Mouse (Mus musculus): ENCODE measurements around the gene Tulp1.
A peak's percentile ranks its signal among the peaks of the same experiment; 100 is the strongest.
"Not testable (repeated sequence)": the region's sequence is repeated elsewhere in the genome, so short reads cannot be mapped to it uniquely, and the experiment has no call there.

The Tulp1 gene

GRCm38 (mm10) chr17:28365122-28365521, at the start of gene Tulp1:
TSS of gene Tulp1 (minus strand) at chr17:28365222.
- DNase-seq (ENCODE audit: low spot score) = no peak

GRCm38 (mm10) chr17:28411381-28411960, 46.4 kb upstream of the Tulp1 start:
- DNase-seq (ENCODE audit: low spot score) = no peak

DNA sequence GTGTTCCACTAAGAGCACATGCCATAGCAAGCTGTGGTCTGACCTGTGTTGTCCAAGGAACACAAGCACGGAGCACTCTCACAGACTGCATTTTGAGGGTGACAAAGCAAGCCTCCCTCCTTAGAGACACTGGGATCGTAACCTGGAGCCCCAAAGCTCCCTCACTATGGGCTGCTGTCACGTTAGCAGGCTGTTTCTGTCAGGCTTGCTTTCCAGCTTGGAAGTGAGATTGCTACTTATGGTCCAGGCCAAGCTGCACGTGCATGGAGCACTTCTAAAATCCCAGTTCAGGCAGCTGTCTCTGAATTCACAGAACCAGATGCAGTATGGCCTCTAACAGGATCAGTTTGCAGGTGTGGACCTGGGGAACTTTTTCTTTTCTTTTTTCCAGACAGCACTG, 45.7 kb upstream of the Tulp1 start:
- no peak for DNase-seq (ENCODE audit: low spot score)

DNA sequence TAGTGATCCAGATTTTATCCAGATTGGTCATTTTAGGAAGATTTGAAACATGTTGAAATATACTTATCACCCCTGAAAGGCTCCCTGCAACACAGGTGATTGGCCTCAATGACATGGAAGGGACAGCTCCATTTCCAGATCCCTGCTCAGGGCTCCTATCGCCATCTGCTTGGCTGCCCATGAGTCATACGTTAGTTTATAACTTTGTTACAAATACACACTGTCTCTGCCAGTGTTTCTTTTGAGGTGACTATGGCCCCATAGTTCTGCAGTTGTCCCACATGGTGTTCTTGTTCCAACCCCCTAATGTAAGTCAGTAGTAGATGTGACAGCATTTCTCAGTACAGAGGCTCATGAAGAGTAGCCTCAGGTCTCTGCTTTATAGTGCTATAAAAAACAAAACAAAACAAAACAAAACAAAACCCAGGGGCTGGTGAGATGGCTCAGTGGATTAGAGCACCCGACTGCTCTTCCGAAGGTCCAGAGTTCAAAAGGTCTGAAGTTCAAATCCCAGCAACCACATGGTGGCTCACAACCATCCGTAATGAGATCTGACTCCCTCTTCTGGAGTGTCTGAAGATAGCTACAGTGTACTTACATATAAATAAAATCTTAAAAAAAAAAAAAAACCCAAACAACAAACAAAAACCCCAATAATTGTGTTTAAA, 43.4 kb upstream of the Tulp1 start:
- no peak for DNase-seq (ENCODE audit: low spot score)

- DNase-seq (ENCODE audit: low spot score) = peak; percentile 85
Measured at GRCm38 (mm10) chr17:28407418-28408250, 42.6 kb upstream of the Tulp1 start.

DNA sequence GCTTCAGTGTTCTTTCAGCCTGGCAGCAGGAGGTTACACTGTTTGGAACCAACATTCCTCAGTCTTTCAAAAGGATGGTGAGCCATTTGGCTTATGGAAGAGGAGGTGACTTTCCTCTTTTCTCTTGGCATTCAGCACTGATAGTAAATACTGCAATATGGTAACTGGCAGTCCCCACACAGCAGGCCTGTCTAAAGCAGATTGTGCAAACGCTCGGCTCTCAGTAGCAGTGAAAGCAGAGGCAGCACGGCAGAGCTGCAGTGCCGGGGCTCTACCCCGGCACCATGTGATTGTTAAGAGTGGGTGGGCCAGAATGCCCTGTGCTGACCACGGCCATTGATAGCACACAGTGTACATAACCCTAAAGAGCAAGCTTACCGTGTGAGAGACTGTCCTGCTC, 41.4 kb upstream of the Tulp1 start:
- DNase-seq (ENCODE audit: low spot score) = no peak

DNA sequence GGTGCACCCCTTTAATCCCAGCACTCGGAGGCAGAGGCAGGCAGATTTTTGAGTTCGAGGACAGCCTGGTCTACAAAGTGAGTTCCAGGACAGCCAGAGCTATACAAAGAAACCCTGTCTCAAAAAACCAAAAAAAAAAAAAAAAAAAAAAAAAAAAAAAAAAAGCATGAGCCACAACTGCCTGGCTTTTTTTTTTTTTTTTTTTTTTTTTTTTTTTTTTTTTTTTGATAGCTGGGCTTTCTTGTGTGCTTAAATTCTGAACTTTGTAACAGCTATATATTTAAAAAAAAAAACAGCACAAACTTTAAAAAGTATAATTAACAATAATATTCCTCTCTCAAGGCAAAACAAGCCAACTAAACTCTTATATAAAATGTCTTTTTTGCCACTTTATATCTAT, 39.7 kb upstream of the Tulp1 start:
- not testable (repeated sequence) for DNase-seq (ENCODE audit: low spot score)

DNA sequence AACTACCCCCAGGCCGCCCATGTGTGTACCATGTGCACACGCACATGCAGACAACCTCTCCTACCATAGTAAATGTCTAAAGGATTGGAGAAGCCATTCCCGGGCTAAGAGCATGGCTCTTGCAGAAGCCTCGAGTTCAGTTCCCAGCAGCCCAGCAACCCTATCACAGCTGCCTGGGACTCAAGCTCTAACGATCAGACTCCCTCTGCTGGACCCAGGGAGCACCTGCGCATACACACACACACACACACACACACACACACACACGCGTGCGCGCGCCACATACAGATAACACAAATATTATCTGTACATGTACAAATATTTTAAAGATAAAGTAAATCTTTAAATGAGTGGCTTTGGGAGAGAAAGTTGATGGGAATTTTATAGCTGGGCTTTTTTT, 39.3 kb upstream of the Tulp1 start:
- no peak for DNase-seq (ENCODE audit: low spot score)

GRCm38 (mm10) chr17:28394994-28395393, 30.0 kb upstream of the Tulp1 start:
- DNase-seq (ENCODE audit: low spot score) = no peak

DNA sequence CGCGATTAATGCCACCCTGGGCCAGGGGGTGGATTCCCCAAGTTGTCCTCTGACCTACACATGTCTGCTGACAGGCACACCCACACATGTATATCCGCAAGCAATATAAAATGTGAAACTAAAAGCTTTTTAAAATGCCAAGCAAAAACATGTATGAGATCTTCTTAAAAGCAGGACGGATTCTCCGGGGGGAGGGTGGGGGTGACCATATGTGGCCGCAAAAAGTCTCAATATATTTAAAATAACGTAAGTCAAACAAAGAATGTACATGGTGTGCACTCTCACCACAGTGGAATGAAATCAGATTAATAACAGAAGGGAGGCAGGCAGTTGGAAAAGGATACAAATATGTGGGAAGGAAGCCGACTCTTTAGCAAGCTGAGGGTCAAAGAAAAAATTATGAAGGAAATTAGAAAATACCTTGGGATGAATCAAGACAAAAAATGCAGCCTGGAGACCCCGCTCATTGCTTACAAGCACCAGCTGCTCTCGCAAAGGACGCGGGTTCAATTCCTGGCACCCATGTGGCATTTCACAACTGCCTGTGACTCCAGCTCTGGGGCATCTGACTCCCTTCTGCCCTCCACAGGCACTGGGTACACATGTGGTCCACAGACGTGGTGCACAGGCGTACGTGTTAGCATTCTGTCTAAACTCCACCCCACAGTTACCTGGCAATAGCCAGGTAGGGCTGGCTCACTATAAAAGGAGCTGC, 29.2 kb upstream of the Tulp1 start:
- no peak for DNase-seq (ENCODE audit: low spot score)

DNA sequence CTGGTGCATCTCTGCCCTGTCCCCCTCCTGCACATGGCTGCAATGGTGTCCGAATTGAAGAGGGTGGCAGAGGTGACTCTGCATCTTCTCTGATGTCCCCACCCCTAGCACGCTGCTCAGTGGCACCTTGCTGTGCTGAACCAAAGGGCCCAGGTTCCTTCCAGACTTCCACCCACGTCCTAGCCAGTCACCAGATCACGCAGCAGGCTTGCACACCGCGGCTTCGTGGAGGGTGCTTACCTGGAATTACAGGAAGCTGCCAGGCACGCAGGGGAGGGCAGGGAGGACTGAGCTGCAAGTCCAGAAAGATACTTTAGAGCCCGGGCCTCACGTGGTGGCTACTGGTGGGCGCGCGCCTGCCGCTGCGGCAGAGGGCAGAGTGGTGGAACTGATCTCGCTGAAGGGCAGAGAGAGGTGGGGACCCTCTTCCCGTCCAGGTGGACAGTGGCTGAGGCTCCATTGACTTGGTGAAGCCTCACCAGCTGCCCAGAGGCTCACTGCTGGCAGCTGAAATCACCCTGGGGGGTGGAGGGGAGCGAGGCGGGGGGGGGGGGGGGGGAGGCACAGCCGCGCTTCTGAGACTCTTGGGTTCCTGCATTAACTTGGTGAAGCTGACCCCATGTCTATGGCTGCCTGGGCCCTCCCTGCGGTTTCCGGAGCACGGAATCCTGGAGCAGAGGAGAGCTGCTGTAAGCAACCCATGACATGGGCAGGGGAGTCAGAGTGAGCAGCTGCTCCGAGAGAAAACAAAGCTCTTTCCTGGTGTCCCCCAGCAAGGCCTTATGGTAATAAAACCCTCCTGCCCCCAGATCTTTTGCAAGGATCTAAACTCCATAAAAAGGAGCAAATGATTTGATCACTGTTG, 26.8 kb upstream of the Tulp1 start:
- no peak for DNase-seq (ENCODE audit: low spot score)

- DNase-seq (ENCODE audit: low spot score) = no peak
Measured at GRCm38 (mm10) chr17:28388534-28388933, 23.5 kb upstream of the Tulp1 start.

DNA sequence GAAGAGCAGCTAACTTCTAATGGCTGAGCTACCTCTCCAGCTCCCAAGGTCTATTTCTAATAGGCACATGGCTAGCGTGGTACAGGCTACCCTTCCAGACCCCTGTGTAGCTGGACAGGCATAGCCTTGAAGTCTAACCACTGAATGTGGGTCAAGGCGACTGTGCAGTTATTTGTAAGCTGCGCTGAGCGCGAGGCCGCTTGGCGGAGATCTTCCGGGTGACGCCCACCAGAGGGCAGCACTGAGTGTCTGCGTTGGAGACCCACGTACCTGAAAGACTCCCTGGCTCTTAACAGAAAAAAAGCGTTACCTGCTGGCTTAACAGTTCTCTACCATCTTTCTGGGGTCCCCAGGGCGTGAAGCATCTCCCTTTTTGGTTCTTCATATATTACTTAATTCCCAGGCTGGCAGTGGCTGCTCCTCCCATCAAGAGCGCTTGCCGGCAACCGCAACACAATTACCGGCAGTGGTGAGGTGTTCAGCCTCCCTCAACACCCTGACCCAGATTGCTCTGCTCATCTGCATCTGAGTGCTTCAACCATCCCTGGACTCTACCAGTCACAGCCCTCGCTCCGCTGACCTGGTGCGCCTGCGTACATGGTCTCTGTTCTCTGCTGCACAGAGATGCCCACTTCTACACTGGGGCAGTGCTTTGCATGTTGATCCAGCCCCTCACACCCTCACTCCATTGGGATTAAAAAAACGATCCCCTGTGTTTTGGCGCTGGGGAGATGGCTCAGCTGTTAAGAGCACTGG, 21.3 kb upstream of the Tulp1 start:
- peak; percentile 47 for DNase-seq (ENCODE audit: low spot score)

DNA sequence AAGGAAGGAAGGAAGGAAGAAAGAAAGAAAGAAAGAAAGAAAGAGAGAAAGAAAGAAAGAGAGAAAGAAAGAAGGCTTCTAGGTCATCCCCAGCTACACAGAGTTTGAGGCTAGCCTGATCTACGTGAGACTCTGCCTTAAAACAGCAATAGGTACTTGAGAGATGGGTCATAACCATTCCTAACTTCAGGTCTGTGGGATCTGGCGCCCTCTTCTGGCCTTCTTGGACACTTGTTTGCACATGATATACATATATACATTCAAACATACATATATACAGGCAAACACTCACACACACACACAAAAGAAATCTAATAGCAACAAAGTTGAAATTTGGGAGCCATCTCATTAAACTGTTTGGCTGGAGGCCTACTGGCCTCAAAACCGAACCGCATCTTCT, 19.3 kb upstream of the Tulp1 start:
- peak; percentile 31 for DNase-seq (ENCODE audit: low spot score)

GRCm38 (mm10) chr17:28380255-28380654, 15.2 kb upstream of the Tulp1 start:
- DNase-seq (ENCODE audit: low spot score) = no peak

DNA sequence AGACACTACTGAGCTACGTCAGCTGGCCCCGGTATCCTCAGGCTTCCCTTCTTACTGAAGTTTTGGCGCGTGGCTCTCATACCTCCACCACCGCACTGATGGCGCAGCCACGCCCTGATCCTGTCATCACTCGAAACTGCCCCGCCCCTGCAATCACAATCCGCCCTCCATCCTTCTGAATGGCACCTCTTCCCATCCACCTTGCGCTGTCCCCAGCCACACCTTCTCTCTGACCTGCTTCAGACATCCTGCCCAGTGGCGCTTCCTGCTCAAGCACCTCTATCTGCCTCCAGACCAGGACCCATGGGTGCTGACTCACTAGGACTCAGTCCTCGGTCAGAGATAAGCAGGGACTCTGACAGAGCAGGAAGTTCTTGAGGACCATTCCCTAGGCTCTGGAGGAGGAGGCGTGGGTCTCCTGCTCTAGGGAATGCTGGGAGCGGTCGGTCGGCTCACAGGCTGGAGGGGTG, 10.6 kb upstream of the Tulp1 start:
- DNase-seq (ENCODE audit: low spot score) = no peak

DNA sequence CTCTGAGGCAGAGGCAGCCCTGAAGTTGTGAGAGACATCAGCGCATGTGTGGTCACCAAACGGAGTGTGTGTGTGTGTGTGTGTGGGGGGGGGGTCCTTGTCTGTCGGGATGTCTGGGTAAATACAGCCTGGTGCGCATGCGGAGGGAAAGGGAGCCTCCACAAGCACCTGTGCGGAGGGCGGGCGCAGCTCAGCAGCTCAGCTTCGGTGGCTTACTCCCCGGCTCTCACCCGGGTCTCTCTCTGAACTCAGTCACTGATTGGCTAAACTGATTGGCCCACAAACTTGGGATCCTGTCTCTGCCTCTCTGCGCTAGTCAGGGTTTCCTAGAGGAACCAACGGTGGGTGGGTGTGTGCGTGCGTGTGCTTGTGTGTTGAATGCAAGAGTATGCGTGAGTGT, 9.5 kb upstream of the Tulp1 start:
- no peak for DNase-seq (ENCODE audit: low spot score)

GRCm38 (mm10) chr17:28373821-28374220, 8.8 kb upstream of the Tulp1 start:
- DNase-seq (ENCODE audit: low spot score) = peak; percentile 49

DNA sequence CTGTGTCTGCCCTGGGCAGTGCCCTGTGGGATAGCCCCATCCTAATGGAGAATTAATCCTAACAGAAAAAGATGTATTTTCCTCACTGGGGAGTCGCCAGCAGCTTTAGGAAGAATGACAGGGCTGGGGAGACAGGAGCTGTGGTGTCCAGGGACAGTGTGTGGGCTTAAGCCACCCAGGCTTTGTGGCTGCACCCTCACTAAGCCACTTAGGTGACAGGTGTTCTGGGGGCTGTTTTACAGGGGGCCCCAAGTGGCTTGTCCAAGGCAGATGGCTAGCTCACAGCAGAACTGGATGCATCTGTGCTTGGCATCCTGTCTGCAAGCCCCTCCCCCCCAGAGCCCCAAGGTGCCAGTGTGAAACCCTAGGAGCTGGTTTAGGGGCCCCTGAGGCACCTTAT, 6.9 kb upstream of the Tulp1 start:
- no peak for DNase-seq (ENCODE audit: low spot score)

GRCm38 (mm10) chr17:28371286-28371685, 6.3 kb upstream of the Tulp1 start:
- peak; percentile 79 for DNase-seq (ENCODE audit: low spot score)

DNA sequence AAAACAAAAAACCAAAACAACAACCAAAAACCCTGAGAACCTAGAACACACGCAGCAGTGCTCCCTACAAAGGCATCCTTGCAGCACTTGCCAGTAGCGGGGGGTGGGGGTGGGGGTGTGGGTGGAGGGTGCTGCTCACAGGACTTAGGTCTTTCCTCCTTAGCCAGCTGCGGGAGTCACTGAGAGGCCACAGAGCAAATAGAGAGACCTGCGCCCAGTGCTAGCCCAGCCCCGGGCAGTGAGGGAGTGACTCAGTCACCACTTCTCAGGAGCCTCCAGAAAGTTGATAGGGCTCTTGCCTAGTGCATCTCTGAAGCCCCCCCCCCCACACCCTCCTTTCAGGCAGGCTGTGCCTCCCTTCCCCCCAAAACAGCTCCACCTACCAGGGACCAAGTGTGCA, 4.0 kb upstream of the Tulp1 start:
- DNase-seq (ENCODE audit: low spot score) = no peak

Measured in MN1 (cell line).